Mouse (Mus musculus) forebrain, embryonic 10.5 days (tissue): Measurements from ENCODE around the gene Magi2. TPM values are rescaled to one million over a fixed set of nuclear protein-coding genes. Genes with fewer than 3 reads are reported as not detected.

Experiments used
- DNase-seq: peaks from one replicate; pipeline ENCODE4 v3.0.0-alpha.2; 2017; ENCODE audit warnings: low spot score; ENCODE audit errors: extremely low spot score
- H3K27ac ChIP-seq: fragments of 300-500 bp; sonication (generic); 2 replicates; pipeline ENCODE4 v1.5.1; 2016; ENCODE audit warnings: mild to moderate bottlenecking
- H3K27me3 ChIP-seq: fragments of 300-500 bp; sonication (generic); 2 replicates; pipeline ENCODE4 v1.6.1; 2016; ENCODE audit warnings: mild to moderate bottlenecking; ENCODE audit not compliant: poor library complexity, severe bottlenecking
- H3K36me3 ChIP-seq: fragments of 300-500 bp; sonication (generic); replicated peaks from 2 replicates; pipeline ENCODE4 v1.6.1; 2016; ENCODE audit warnings: mild to moderate bottlenecking, moderate library complexity
- H3K4me1 ChIP-seq: fragments of 300-500 bp; sonication (generic); 2 replicates; pipeline ENCODE4 v1.6.1; 2016
- H3K4me3 ChIP-seq: fragments of 300-500 bp; sonication (generic); 2 replicates; pipeline ENCODE4 v1.5.1; 2016; ENCODE audit warnings: mild to moderate bottlenecking, moderate library complexity
- H3K9me3 ChIP-seq: fragments of 300-500 bp; sonication (generic); 2 replicates; pipeline ENCODE4 v1.6.1; 2016; ENCODE audit warnings: mild to moderate bottlenecking, moderate library complexity
- WGBS: fragments of 180-500 bp; shearing (Covaris S2); methylation state at CpG from one replicate; pipeline ENCODE4 v1.1.7; 2016; 5-methylcytosine and 5-hydroxymethylcytosine counted together
- polyA plus RNA-seq: library from polyadenylated mRNA; unstranded; fragments of >200 nt; fragmentation: Nextera tagmentation; extraction: Ambion mirVana; gene quantifications from 2 replicates; pipeline ENCODE4 v1.2.1, GENCODE M21; 2016

Gene Magi2
- polyA plus RNA-seq, 1 experiment from 2014 or later = 7.4 TPM

DNA sequence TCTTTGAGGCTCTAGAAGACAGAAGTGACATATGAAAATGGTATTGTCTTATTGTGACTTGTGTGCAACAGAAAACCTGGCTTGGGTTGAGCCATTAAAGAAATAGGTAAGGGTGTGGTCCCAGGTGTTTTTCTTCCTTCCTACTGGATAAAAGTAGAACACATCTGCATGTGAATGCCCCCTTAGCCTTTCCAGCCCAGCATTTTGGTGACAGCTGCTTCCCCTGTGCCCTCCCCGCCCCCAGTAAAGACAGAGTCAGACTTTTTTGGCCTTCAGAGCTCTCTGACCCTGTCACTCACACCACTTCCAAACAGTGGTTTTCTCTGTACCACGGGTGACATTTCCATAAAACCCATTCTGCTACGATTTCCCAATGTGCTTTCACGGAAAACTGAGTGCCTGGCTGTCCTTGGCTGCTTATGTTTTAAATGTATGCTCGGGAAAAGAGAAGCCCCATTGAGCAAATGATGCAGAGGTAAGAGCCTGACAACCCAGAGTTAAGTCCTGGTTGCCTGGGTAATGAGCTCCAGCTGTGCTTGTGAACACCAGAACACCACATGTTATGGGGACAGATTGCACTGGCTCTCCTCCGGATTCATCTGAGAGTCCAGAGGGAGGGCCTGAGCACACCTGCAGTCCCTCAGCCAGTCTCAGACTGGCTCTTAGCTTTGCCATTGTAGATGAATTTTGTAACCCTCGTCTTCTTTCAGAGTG lies 1377.1 kb downstream of the Magi2 start:
- Histone ChIP-seq H3K36me3 (no peaks in the 10 kb centered on the region), H3K27ac (no peak overlapping the region), H3K4me1 (peaks cover 19% of the 10 kb centered on the region), H3K4me3 (no peak overlapping the region), H3K27me3 (no peaks in the 10 kb centered on the region), H3K9me3 (no peaks in the 10 kb centered on the region)
- WGBS = 40% methylated on average over 7 of the region's 7 CpGs
- peak; percentile 17 for DNase-seq

- DNase-seq = no peak
- H3K9me3 ChIP-seq = no peaks in the 10 kb centered on the region
- 91% methylated on average over 5 of the region's 5 CpGs for WGBS
These were observed 1379.7 kb downstream of the Magi2 start for GRCm38 (mm10) chr5:20606497-20606896.

GRCm38 (mm10) chr5:20607503-20607902 lies 1380.7 kb downstream of the Magi2 start:
- Histone ChIP-seq H3K27me3 (no peaks in the 10 kb centered on the region), H3K9me3 (no peaks in the 10 kb centered on the region), H3K4me3 (no peak overlapping the region), H3K4me1 (peaks cover 14% of the 10 kb centered on the region), H3K27ac (no peak overlapping the region), H3K36me3 (no peaks in the 10 kb centered on the region)
- WGBS = 73% methylated on average over 1 of the region's 1 CpGs
- no peak for DNase-seq

More at GRCm38 (mm10) chr5:20606497-20606896, 1379.7 kb downstream of the Magi2 start:
- Histone ChIP-seq H3K27me3 (no peaks in the 10 kb centered on the region), H3K27ac (no peak overlapping the region), H3K36me3 (no peaks in the 10 kb centered on the region), H3K4me3 (no peak overlapping the region), H3K4me1 (peaks cover 19% of the 10 kb centered on the region)

DNA sequence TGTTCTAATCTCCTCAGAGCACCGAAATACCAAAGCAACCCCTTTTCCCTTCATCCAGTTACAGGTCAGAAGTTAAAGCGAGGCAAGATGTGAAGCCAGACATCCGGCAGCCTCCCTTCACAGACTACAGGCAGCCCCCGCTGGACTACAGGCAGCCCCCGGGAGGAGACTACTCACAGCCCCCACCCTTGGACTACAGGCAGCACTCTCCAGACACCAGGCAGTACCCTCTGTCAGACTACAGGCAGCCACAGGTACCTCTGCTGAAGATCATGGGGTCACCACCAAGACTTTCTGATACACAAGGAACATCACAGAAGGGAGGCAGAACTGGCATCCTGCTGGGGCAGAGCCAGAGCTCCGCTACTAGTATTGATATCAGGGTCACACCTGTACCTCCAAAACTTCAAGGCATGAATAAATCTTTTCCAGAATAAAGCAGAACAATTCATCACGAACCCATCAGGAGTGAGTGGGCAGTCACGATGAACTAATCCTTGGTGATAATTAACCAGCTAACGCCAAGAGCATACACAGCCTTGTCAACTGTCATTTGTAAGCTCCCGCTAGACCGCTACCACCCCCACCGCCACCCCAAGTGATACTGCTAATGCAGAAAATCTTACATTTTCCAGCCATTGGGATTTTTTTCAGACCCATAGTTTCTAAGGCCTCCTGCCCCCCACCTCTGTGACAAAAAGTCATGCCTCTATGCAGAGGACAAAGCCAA lies 1382.5 kb downstream of the Magi2 start:
- H3K4me3 ChIP-seq = no peak overlapping the region
- H3K4me1 ChIP-seq = peaks cover under 1% of the 10 kb centered on the region
- no peak overlapping the region for H3K27ac ChIP-seq
- H3K9me3 ChIP-seq = no peaks in the 10 kb centered on the region
- no peak for DNase-seq
- 90% methylated on average over 12 of the region's 12 CpGs for WGBS
- no peaks in the 10 kb centered on the region for H3K36me3 ChIP-seq
- H3K27me3 ChIP-seq = no peaks in the 10 kb centered on the region

DNA sequence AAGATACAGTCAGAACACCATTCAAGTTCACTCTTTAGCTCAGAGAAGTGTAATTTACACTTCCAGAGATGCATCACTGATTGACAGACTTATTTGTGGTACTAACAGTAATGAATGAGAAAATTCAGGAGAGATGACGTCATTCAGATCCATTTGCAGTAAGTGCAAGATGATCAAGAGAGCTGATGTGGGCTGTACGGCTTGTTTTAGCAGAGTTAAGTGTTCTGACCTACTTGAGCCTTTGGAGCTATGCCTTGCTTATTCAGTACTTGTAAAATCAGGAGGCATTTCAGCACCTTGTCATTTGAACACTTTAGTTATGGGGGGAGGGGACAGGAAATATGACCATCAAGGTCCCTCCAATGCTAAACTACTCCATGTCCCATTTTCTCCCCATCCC lies 1383.8 kb downstream of the Magi2 start:
- Histone ChIP-seq H3K9me3 (no peaks in the 10 kb centered on the region), H3K27me3 (no peaks in the 10 kb centered on the region), H3K27ac (no peak overlapping the region), H3K4me1 (no peaks in the 10 kb centered on the region), H3K4me3 (no peak overlapping the region), H3K36me3 (no peaks in the 10 kb centered on the region)
- WGBS = 91% methylated on average over 2 of the region's 2 CpGs
- DNase-seq = no peak

DNA sequence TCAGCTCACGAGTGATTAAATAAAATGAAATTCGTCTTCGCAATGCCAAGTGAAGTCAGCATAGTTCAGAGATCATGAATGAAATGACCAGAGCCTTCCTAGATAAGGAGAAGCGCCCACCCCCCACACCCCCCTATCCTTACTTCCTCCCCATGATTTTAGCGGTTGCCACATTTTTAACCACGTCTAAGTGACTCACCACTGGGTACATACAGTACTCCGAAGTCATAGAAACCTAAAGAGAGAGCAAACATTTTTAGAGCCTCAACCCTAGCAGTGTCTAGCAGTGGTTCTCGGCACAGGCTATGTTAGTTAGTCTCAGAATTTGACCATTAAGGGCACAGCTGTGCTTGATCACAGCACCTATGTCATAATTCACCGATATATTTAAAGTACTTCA lies 1385.8 kb downstream of the Magi2 start:
- Histone ChIP-seq H3K4me3 (no peak overlapping the region), H3K4me1 (no peaks in the 10 kb centered on the region), H3K36me3 (no peaks in the 10 kb centered on the region), H3K9me3 (no peaks in the 10 kb centered on the region), H3K27me3 (no peaks in the 10 kb centered on the region), H3K27ac (no peak overlapping the region)
- 92% methylated on average over 9 of the region's 9 CpGs for WGBS
- no peak for DNase-seq

- no peaks in the 10 kb centered on the region for H3K4me1 ChIP-seq
- no peaks in the 10 kb centered on the region for H3K27me3 ChIP-seq
- no peaks in the 10 kb centered on the region for H3K9me3 ChIP-seq
- no peak overlapping the region for H3K4me3 ChIP-seq
- no peaks in the 10 kb centered on the region for H3K36me3 ChIP-seq
- H3K27ac ChIP-seq = no peak overlapping the region
- 87% methylated on average over 4 of the region's 4 CpGs for WGBS
- no peak for DNase-seq
These were observed 1388.1 kb downstream of the Magi2 start for GRCm38 (mm10) chr5:20614891-20615290.

DNA sequence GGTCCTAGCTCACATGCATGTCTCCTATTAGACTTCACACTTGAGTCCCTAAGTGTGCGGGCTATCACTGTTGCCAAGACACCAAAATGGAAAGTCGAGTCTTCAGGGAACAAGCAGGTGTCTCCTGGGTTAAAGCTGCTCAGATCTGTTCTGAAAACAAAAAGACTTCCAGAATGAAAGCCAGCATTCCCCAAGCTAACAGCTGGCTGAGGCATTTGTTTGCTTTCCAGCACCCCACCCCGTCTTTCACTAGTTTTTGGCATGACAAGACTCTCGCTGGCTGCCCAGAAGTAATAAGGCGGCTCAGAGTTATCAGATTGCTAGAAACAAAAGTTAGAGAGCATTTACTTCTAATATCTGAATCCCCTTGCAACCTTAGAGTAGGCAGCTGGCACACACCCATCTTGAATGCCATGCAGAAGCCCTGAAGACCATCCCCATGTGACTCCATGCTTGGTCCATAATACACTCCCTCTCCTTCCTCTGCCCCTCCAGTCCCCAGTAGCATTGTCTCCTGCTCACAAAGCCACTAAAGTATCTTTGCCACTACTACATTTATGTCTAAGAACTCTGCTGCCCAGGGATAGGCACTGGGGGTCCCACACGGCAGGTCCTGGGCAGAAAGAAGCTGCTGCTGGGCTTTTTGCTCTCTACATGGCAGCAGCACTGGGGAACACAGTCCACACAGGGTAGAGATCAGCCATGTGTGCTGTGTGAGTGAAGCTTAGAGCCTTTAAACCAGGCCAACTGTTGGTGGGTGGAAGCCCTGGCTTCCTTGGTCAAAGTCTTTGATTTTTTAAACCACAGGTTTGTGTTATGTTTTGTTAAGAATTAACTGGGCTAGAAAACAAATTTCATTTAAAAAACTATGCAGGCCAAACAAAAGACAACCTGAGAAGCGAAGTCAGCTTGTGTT lies 1394.0 kb downstream of the Magi2 start:
- no peak for DNase-seq
- peaks cover 12% of the 10 kb centered on the region for H3K4me1 ChIP-seq
- no peak overlapping the region for H3K27ac ChIP-seq
- H3K36me3 ChIP-seq = no peaks in the 10 kb centered on the region
- whole genome bisulfite sequencing = 84% methylated on average over 7 of the region's 7 CpGs
- no peak overlapping the region for H3K4me3 ChIP-seq
- no peaks in the 10 kb centered on the region for H3K9me3 ChIP-seq
- no peaks in the 10 kb centered on the region for H3K27me3 ChIP-seq

GRCm38 (mm10) chr5:20622417-20622816 lies 1395.6 kb downstream of the Magi2 start:
- 53% methylated on average over 3 of the region's 3 CpGs for WGBS
- Histone ChIP-seq H3K27ac (peak overlapping the region; percentile 51; the same call in 1 of the 2 replicates), H3K27me3 (no peaks in the 10 kb centered on the region)

GRCm38 (mm10) chr5:20622837-20623573 lies 1396.2 kb downstream of the Magi2 start:
- no peaks in the 10 kb centered on the region for H3K9me3 ChIP-seq
- H3K4me1 ChIP-seq = peaks cover 12% of the 10 kb centered on the region
- no peak overlapping the region for H3K4me3 ChIP-seq
- DNase-seq = no peak
- no peaks in the 10 kb centered on the region for H3K27me3 ChIP-seq
- WGBS = 48% methylated on average over 10 of the region's 10 CpGs
- no peaks in the 10 kb centered on the region for H3K36me3 ChIP-seq
- peak overlapping the region; percentile 51; the same call in 1 of the 2 replicates for H3K27ac ChIP-seq

More at GRCm38 (mm10) chr5:20622417-20622816, 1395.6 kb downstream of the Magi2 start:
- Histone ChIP-seq H3K4me1 (peaks cover 12% of the 10 kb centered on the region), H3K36me3 (no peaks in the 10 kb centered on the region), H3K9me3 (no peaks in the 10 kb centered on the region), H3K4me3 (no peak overlapping the region)
- no peak for DNase-seq

GRCm38 (mm10) chr5:20625117-20625516 lies 1398.3 kb downstream of the Magi2 start:
- no peaks in the 10 kb centered on the region for H3K36me3 ChIP-seq
- H3K27ac ChIP-seq = no peak overlapping the region
- H3K4me3 ChIP-seq = no peak overlapping the region
- peaks cover 12% of the 10 kb centered on the region for H3K4me1 ChIP-seq
- DNase-seq = no peak
- H3K9me3 ChIP-seq = no peaks in the 10 kb centered on the region
- no peaks in the 10 kb centered on the region for H3K27me3 ChIP-seq
- 86% methylated on average over 2 of the region's 2 CpGs for WGBS
